Mouse (Mus musculus) left cerebral cortex, postnatal 10 days (tissue): ENCODE data around the gene Ccdc62. TPM values are rescaled to one million over a fixed set of nuclear protein-coding genes. Genes with fewer than 3 reads are reported as not detected.

Source experiments
- DNase-seq, 2 experiments: peaks; one replicate each; pipeline ENCODE4 v3.0.0; 2021 to 2022; ENCODE audit warnings: low spot score in 2 of 2, mixed read lengths in 1 of 2; ENCODE audit errors: extremely low spot score in 1 of 2
- intact Hi-C: fragments of 180-260 bp; cut with DNase I; formaldehyde crosslinking; loops from one replicate; pipeline ENCODE4 v1.15.1; 2025
- total RNA-seq, 2 experiments: library from RNA; stranded (reverse); gene quantifications; 2 replicates each; pipeline ENCODE4 v1.2.3; 2021

The Ccdc62 gene
- total RNA-seq, 2 experiments from 2014 or later, result 2.1 to 2.8 TPM

GRCm38 (mm10) chr5:123932927-123933326, 2.4 kb downstream of the Ccdc62 start:
- no peak for DNase-seq
- intact Hi-C loops, result no loop called here

- intact Hi-C loops, result no loop called here
- DNase-seq, result no peak
Observed at GRCm38 (mm10) chr5:123933556-123933955, 3.1 kb downstream of the Ccdc62 start.

- DNase-seq, result no peak
- intact Hi-C loops, result no loop called here
Observed at GRCm38 (mm10) chr5:123933957-123934591, 3.6 kb downstream of the Ccdc62 start.

- DNase-seq, result no peak
- intact Hi-C loops, result no loop called here
Observed at GRCm38 (mm10) chr5:123935931-123936330, 5.5 kb downstream of the Ccdc62 start.

- intact Hi-C loops, result no loop called here
- DNase-seq, result no peak
Observed at GRCm38 (mm10) chr5:123938479-123938878, 8.0 kb downstream of the Ccdc62 start.

GRCm38 (mm10) chr5:123946546-123946945, 16.1 kb downstream of the Ccdc62 start:
- intact Hi-C loops, result loop anchor here (5.0 kb wide), 1 partner anchor 146 kb away; no protein-coding TSS in a partner anchor
- DNase-seq, result no peak

GRCm38 (mm10) chr5:123947041-123947761, 16.7 kb downstream of the Ccdc62 start:
- intact Hi-C loops, result loop anchor here (1.0 to 5.0 kb wide), 2 partner anchors 46 to 145 kb away; no protein-coding TSS in a partner anchor
- peak in 1 of 2 experiments; percentile 55 for DNase-seq

- DNase-seq, result no peak
- intact Hi-C loops, result no loop called here
Observed at GRCm38 (mm10) chr5:123952365-123953045, 22.0 kb downstream of the Ccdc62 start.

- no peak for DNase-seq
- intact Hi-C loops, result no loop called here
Observed at GRCm38 (mm10) chr5:123957213-123957612, 26.7 kb downstream of the Ccdc62 start.

- DNase-seq, result no peak
- intact Hi-C loops, result no loop called here
Observed at GRCm38 (mm10) chr5:123959018-123959417, 28.5 kb downstream of the Ccdc62 start.

GRCm38 (mm10) chr5:123960129-123960528, 29.6 kb downstream of the Ccdc62 start:
- no peak for DNase-seq
- intact Hi-C loops, result no loop called here

- intact Hi-C loops, result no loop called here
- no peak for DNase-seq
Observed at GRCm38 (mm10) chr5:123961046-123961445, 30.6 kb downstream of the Ccdc62 start.

GRCm38 (mm10) chr5:123964208-123964607, 33.7 kb downstream of the Ccdc62 start:
- no peak for DNase-seq
- intact Hi-C loops, result no loop called here

GRCm38 (mm10) chr5:123966759-123967158, 36.3 kb downstream of the Ccdc62 start:
- intact Hi-C loops, result no loop called here
- no peak for DNase-seq

GRCm38 (mm10) chr5:123968468-123968867, 38.0 kb downstream of the Ccdc62 start:
- intact Hi-C loops, result no loop called here
- no peak for DNase-seq

- intact Hi-C loops, result no loop called here
- no peak for DNase-seq
Observed at GRCm38 (mm10) chr5:123969216-123969615, 38.7 kb downstream of the Ccdc62 start.

GRCm38 (mm10) chr5:123970576-123970975, 40.1 kb downstream of the Ccdc62 start:
- intact Hi-C loops, result no loop called here
- DNase-seq, result no peak

- intact Hi-C loops, result no loop called here
- no peak for DNase-seq
Observed at GRCm38 (mm10) chr5:123972453-123972852, 42.0 kb downstream of the Ccdc62 start.

GRCm38 (mm10) chr5:123973299-123974178, 43.1 kb downstream of the Ccdc62 start, which contains the start of gene Hip1r:
TSS of gene Hip1r (plus strand) at chr5:123973628.
- intact Hi-C loops, result no loop called here
- DNase-seq, result peak; percentile 42 to 89
